In the genomic region with DNA sequence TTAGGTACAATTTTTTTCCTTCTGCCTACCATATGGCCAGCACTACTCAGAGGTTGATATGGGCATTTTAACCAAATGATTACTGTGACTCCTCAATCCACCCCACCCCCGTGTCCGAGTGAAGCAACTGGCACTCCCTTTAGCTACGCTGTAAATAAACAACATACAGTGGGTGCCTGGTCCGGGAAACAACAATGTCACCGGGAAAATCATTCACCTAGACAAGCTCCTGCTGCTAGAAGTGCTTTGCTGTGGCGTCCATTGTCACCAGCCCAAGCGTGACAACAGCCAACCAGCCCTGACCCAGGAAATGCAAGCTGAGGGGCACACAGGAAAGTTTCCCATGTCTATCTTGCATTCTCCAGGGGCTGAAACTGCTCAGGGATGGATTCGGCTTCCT, we compare ENCODE assay signal across 24 mouse cellular contexts.
DNase-seq lines count a peak whose midpoint lies in the region; ATAC-seq and TF ChIP-seq lines count a peak whose summit lies in the region.
"Had no signal": no experiment of that assay in that cellular context is flagged by ENCODE, and none has a peak within 500 bp of the region (broad histone marks: within the 10 kb centered on the region; RNA-seq: fewer than 3 reads in every experiment).

No protein-coding gene starts in this region.

- H3K9ac ChIP-seq in hindbrain, postnatal 0 days (replicated peaks; ENCODE audit: low read length), result no peak overlapping the region
- H3K9ac ChIP-seq in MEL (ENCODE audit: control insufficient read depth, low read depth, low read length, poor library complexity, severe bottlenecking), result no peak overlapping the region
- no peak overlapping the region for H3K9ac ChIP-seq in kidney, embryonic 14.5 days (ENCODE audit: low read depth, low read length)
- H3K9ac ChIP-seq: forebrain, embryonic 13.5 days; hindbrain, embryonic 13.5 days; liver, embryonic 15.5 days; midbrain, embryonic 13.5 days; neural tube, embryonic 13.5 days had no signal

- ATAC-seq in hindbrain, postnatal 0 days, result no peak
- peak; percentile 14; the same call in 1 of the 2 replicates for ATAC-seq in kidney, embryonic 14.5 days (ENCODE audit: low FRiP score, low TSS enrichment)
- ATAC-seq: forebrain, embryonic 13.5 days; intestine, embryonic 16.5 days; midbrain, embryonic 13.5 days had no signal

- no peaks in the 10 kb centered on the region for H3K27me3 ChIP-seq in hindbrain, embryonic 10.5 days (ENCODE audit: insufficient read depth, poor library complexity, severe bottlenecking)
- no peaks in the 10 kb centered on the region for H3K27me3 ChIP-seq in hindbrain, postnatal 0 days (ENCODE audit: insufficient read depth, low read length)
- no peaks in the 10 kb centered on the region for H3K27me3 ChIP-seq in MEL (ENCODE audit: control insufficient read depth in 1 of 2, insufficient read depth in 2 of 2, low read length in 2 of 2)
- H3K27me3 ChIP-seq in kidney, embryonic 14.5 days (ENCODE audit: control insufficient read depth, insufficient read depth, low read length), result no peaks in the 10 kb centered on the region
- H3K27me3 ChIP-seq in limb, embryonic 10.5 days (ENCODE audit: low read depth, poor library complexity, severe bottlenecking), result no peaks in the 10 kb centered on the region
- H3K27me3 ChIP-seq: CH12.LX; forebrain, embryonic 13.5 days; hindbrain, embryonic 13.5 days; liver, embryonic 15.5 days; midbrain, embryonic 13.5 days; neural tube, embryonic 13.5 days had no signal

- H3K4me1 ChIP-seq in hindbrain, embryonic 10.5 days (replicated peaks), result peaks cover 41% of the 10 kb centered on the region
- H3K4me1 ChIP-seq in hindbrain, postnatal 0 days (ENCODE audit: insufficient read depth, low read length), result no peaks in the 10 kb centered on the region
- H3K4me1 ChIP-seq in MEL (ENCODE audit: control insufficient read depth in 1 of 2, insufficient read depth in 2 of 2, low read length in 2 of 2), result peaks cover 5 to 46% of the 10 kb centered on the region in 2 experiments
- H3K4me1 ChIP-seq in kidney, embryonic 14.5 days (ENCODE audit: control insufficient read depth, insufficient read depth, low read length), result peaks cover 27% of the 10 kb centered on the region
- H3K4me1 ChIP-seq in limb, embryonic 10.5 days, result peaks cover 74% of the 10 kb centered on the region

- TF ChIP-seq RAD21 in MEL (IDR thresholded peaks at IDR 0.05; ENCODE audit: low read depth, low read length), result no peak

- WGBS in hindbrain, embryonic 10.5 days, result 37% methylated on average over 8 of the region's 8 CpGs
- WGBS in hindbrain, postnatal 0 days, result 37% methylated on average over 8 of the region's 8 CpGs
- 49% methylated on average over 8 of the region's 8 CpGs for WGBS in kidney, embryonic 14.5 days
- WGBS in limb, embryonic 10.5 days, result 73% methylated on average over 8 of the region's 8 CpGs

- no peak overlapping the region for H3K4me2 ChIP-seq in hindbrain, postnatal 0 days (ENCODE audit: low read depth, low read length)
- H3K4me2 ChIP-seq in kidney, embryonic 14.5 days (replicated peaks; ENCODE audit: low read depth, low read length), result no peak overlapping the region
- H3K4me2 ChIP-seq: forebrain, embryonic 13.5 days; hindbrain, embryonic 13.5 days; midbrain, embryonic 13.5 days; neural tube, embryonic 13.5 days had no signal

- no peaks in the 10 kb centered on the region for H3K79me2 ChIP-seq in MEL (ENCODE audit: control insufficient read depth, insufficient read depth, low read length, poor library complexity)

- H3K9me3 ChIP-seq in hindbrain, embryonic 10.5 days, result no peaks in the 10 kb centered on the region
- no peaks in the 10 kb centered on the region for H3K9me3 ChIP-seq in hindbrain, postnatal 0 days (ENCODE audit: low read length)
- H3K9me3 ChIP-seq in MEL (replicated peaks; ENCODE audit: insufficient read depth, low read length), result no peaks in the 10 kb centered on the region
- H3K9me3 ChIP-seq in kidney, embryonic 14.5 days (ENCODE audit: control insufficient read depth, low read length), result no peaks in the 10 kb centered on the region
- no peaks in the 10 kb centered on the region for H3K9me3 ChIP-seq in limb, embryonic 10.5 days (replicated peaks)
- H3K9me3 ChIP-seq: forebrain, embryonic 13.5 days; hindbrain, embryonic 13.5 days; liver, embryonic 15.5 days; midbrain, embryonic 13.5 days; neural tube, embryonic 13.5 days had no signal

- H3K4me3 ChIP-seq in hindbrain, embryonic 10.5 days, result no peak overlapping the region
- no peak overlapping the region for H3K4me3 ChIP-seq in hindbrain, postnatal 0 days (ENCODE audit: low read length)
- H3K4me3 ChIP-seq in MEL (ENCODE audit: control insufficient read depth in 1 of 2, insufficient read depth in 1 of 2, low read depth in 2 of 2, low read length in 2 of 2), result no peak overlapping the region
- no peak overlapping the region for H3K4me3 ChIP-seq in kidney, embryonic 14.5 days (ENCODE audit: low read length)
- H3K4me3 ChIP-seq in limb, embryonic 10.5 days, result no peak overlapping the region
- H3K4me3 ChIP-seq: forebrain, embryonic 13.5 days; hindbrain, embryonic 13.5 days; left cerebral cortex, adult 2 months; liver, embryonic 15.5 days; midbrain, embryonic 13.5 days; neural tube, embryonic 13.5 days had no signal

- TF ChIP-seq CTCF in hindbrain, postnatal 0 days (IDR thresholded peaks at IDR 0.05; ENCODE audit: low read depth), result no peak
- TF ChIP-seq CTCF in MEL (IDR thresholded peaks at IDR 0.05 in 2 of 3, conservative IDR thresholded peaks at IDR 0.05 in 1 of 3; ENCODE audit: control insufficient read depth in 1 of 3, insufficient read depth in 1 of 3, low read depth in 2 of 3, low read length in 3 of 3, poor library complexity in 1 of 3, severe bottlenecking in 1 of 3), result no peak

- H3K36me3 ChIP-seq in hindbrain, embryonic 10.5 days, result no peaks in the 10 kb centered on the region
- H3K36me3 ChIP-seq in hindbrain, postnatal 0 days (ENCODE audit: insufficient read depth, low read length), result no peaks in the 10 kb centered on the region
- H3K36me3 ChIP-seq in MEL (ENCODE audit: control insufficient read depth in 1 of 2, insufficient read depth in 2 of 2, low read length in 2 of 2), result peaks cover 0 to 22% of the 10 kb centered on the region in 2 experiments; a peak in 2 of 4 replicates
- no peaks in the 10 kb centered on the region for H3K36me3 ChIP-seq in kidney, embryonic 14.5 days (ENCODE audit: control insufficient read depth, insufficient read depth, low read length)
- no peaks in the 10 kb centered on the region for H3K36me3 ChIP-seq in limb, embryonic 10.5 days
- H3K36me3 ChIP-seq: hindbrain, embryonic 13.5 days; liver, embryonic 15.5 days; midbrain, embryonic 13.5 days; neural tube, embryonic 13.5 days had no signal

- peak overlapping the region; percentile 57; the same call in 1 of the 2 replicates for H3K27ac ChIP-seq in hindbrain, embryonic 10.5 days
- no peak overlapping the region for H3K27ac ChIP-seq in hindbrain, postnatal 0 days
- H3K27ac ChIP-seq in MEL (ENCODE audit: control insufficient read depth, low read depth, low read length), result no peak overlapping the region
- H3K27ac ChIP-seq in kidney, embryonic 14.5 days (ENCODE audit: low read depth, low read length), result peak overlapping the region; percentile 24; the same call in 1 of the 2 replicates
- H3K27ac ChIP-seq in limb, embryonic 10.5 days, result peak overlapping the region; percentile 84
- H3K27ac ChIP-seq: forebrain, embryonic 13.5 days; hindbrain, embryonic 13.5 days; left cerebral cortex, adult 2 months; midbrain, embryonic 13.5 days; neural tube, embryonic 13.5 days had no signal

- no peak for DNase-seq in hindbrain, embryonic 10.5 days (ENCODE audit: low spot score)
- no peak for DNase-seq in hindbrain, postnatal 0 days (ENCODE audit: low spot score)
- peak; percentile 6 for DNase-seq in MEL (ENCODE audit: low read depth, low spot score)
- no peak for DNase-seq in limb, embryonic 10.5 days (ENCODE audit: low spot score)
- no peak for DNase-seq in embryo, embryonic 9.5 days (ENCODE audit: extremely low spot score)
- DNase-seq in frontal cortex, postnatal 14 days (ENCODE audit: low spot score in 2 of 2), result no peak
- DNase-seq: adrenal gland, postnatal 25 days; cerebellum, adult 11-12 months; cerebellum, postnatal 25 days; embryo, embryonic 11 days; gastrocnemius, postnatal 25 days; heart, postnatal 10 days; left cerebral cortex, postnatal 4 days; lung, postnatal 10 days; thymus, postnatal 4 days had no signal

- no peak for TF ChIP-seq POLR2A in MEL (IDR thresholded peaks at IDR 0.05; ENCODE audit: control insufficient read depth in 1 of 2, insufficient read depth in 1 of 2, low read depth in 1 of 2, low read length in 2 of 2, poor library complexity in 1 of 2)

- TF ChIP-seq EP300 in MEL (IDR thresholded peaks at IDR 0.05; ENCODE audit: low read depth in 1 of 2, low read length in 2 of 2), result no peak

TF ChIP-seq in MEL, 35 proteins besides CTCF, POLR2A, EP300 and RAD21:
- no peak for TF ChIP-seq TAL1 (IDR thresholded peaks at IDR 0.05; ENCODE audit: low read length)
- no peak for TF ChIP-seq BHLHE40 (IDR thresholded peaks at IDR 0.05; ENCODE audit: borderline replicate concordance, low read depth, low read length)
- no peak for TF ChIP-seq HCFC1 (IDR thresholded peaks at IDR 0.05; ENCODE audit: low read depth, low read length)
- no peak for TF ChIP-seq USF1 (IDR thresholded peaks at IDR 0.05; ENCODE audit: low read depth, low read length)
- TF ChIP-seq ELF1 (IDR thresholded peaks at IDR 0.05; ENCODE audit: low read depth, low read length), result no peak
- no peak for TF ChIP-seq NRF1 (IDR thresholded peaks at IDR 0.05; ENCODE audit: insufficient read depth, low read depth, low read length, poor library complexity, severe bottlenecking)
- TF ChIP-seq SIN3A (IDR thresholded peaks at IDR 0.05; ENCODE audit: low read length), result no peak
- no peak for TF ChIP-seq POLR2AphosphoS5 (IDR thresholded peaks at IDR 0.05; ENCODE audit: borderline replicate concordance, low read depth, low read length)
- TF ChIP-seq E2F4 (IDR thresholded peaks at IDR 0.05; ENCODE audit: borderline replicate concordance, low read depth, low read length), result no peak
- TF ChIP-seq UBTF (IDR thresholded peaks at IDR 0.05; ENCODE audit: borderline replicate concordance, insufficient read depth, low read depth, low read length), result no peak
- TF ChIP-seq MXI1 (IDR thresholded peaks at IDR 0.05; ENCODE audit: low read depth, low read length), result no peak
- TF ChIP-seq CHD2 (IDR thresholded peaks at IDR 0.05; ENCODE audit: low read length), result no peak
- no peak for TF ChIP-seq MYB (IDR thresholded peaks at IDR 0.05; ENCODE audit: low read depth, low read length)
- TF ChIP-seq ZMIZ1 (IDR thresholded peaks at IDR 0.05; ENCODE audit: low read depth, low read length), result no peak

Comparison
In these comparisons a context has a peak if more than half of its experiments do, and no peak if none do; other contexts are left out.
1. H3K27ac ChIP-seq: peak in hindbrain, embryonic 10.5 days (single experiment), kidney, embryonic 14.5 days (single experiment) and limb, embryonic 10.5 days (single experiment); none in hindbrain, postnatal 0 days (single experiment) and MEL (single experiment).